Mouse (Mus musculus): Measurements from ENCODE around the gene Lat2. TPM values are rescaled to one million over a fixed set of nuclear protein-coding genes. Genes with fewer than 3 reads are reported as not detected.
"Not testable (repeated sequence)": the region's sequence is repeated elsewhere in the genome, so short reads cannot be mapped to it uniquely, and the experiment has no call there.

The Lat2 gene
- total RNA-seq (2021): 1 to 10 TPM; 1.7 to 2.0 TPM

- no peak for DNase-seq (ENCODE audit: low spot score)
- intact Hi-C loops (cut with DNase I): no loop called here
Observed at GRCm38 (mm10) chr5:134614802-134615201, at the start of gene Lat2. Gene Lat2, minus strand, starts transcription at chr5:134615025.

GRCm38 (mm10) chr5:134656708-134657107, 41.9 kb upstream of the Lat2 start:
- intact Hi-C loops (cut with DNase I): no loop called here
- no peak for DNase-seq (ENCODE audit: low spot score)

- intact Hi-C loops (cut with DNase I): no loop called here
- DNase-seq (ENCODE audit: low spot score): no peak
Observed at GRCm38 (mm10) chr5:134652015-134652414, 37.2 kb upstream of the Lat2 start.

GRCm38 (mm10) chr5:134650926-134651325, 36.1 kb upstream of the Lat2 start:
- intact Hi-C loops (cut with DNase I): no loop called here
- no peak for DNase-seq (ENCODE audit: low spot score)

- DNase-seq (ENCODE audit: low spot score); intact Hi-C loops (cut with DNase I): not testable (repeated sequence)
Observed at GRCm38 (mm10) chr5:134648976-134649375, 34.2 kb upstream of the Lat2 start.

- DNase-seq (ENCODE audit: low spot score): no peak
Observed at GRCm38 (mm10) chr5:134647394-134647793, 32.6 kb upstream of the Lat2 start.

GRCm38 (mm10) chr5:134646461-134646860, 31.6 kb upstream of the Lat2 start:
- no peak for DNase-seq (ENCODE audit: low spot score)
- intact Hi-C loops (cut with DNase I): no loop called here

More at GRCm38 (mm10) chr5:134647394-134647793, 32.6 kb upstream of the Lat2 start:
- intact Hi-C loops (cut with DNase I): no loop called here

GRCm38 (mm10) chr5:134644643-134645118, 29.9 kb upstream of the Lat2 start:
- intact Hi-C loops (cut with DNase I): loop anchor here (5.0 kb wide), 1 partner anchor 43 kb away; the partner anchor contains the start of gene Limk1
- peak; percentile 17 for DNase-seq (ENCODE audit: low spot score)

GRCm38 (mm10) chr5:134644121-134644520, 29.3 kb upstream of the Lat2 start:
- intact Hi-C loops (cut with DNase I): loop anchor here (5.0 kb wide), 1 partner anchor 43 kb away; the partner anchor contains the start of gene Limk1
- no peak for DNase-seq (ENCODE audit: low spot score)

GRCm38 (mm10) chr5:134640371-134640770, 25.5 kb upstream of the Lat2 start:
- intact Hi-C loops (cut with DNase I): loop anchor here (5.0 kb wide), 1 partner anchor 47 kb away; the partner anchor contains the start of gene Limk1
- no peak for DNase-seq (ENCODE audit: low spot score)

- peak; percentile 95 for DNase-seq (ENCODE audit: low spot score)
- intact Hi-C loops (cut with DNase I): no loop called here
Observed at GRCm38 (mm10) chr5:134639269-134639682, 24.5 kb upstream of the Lat2 start, which contains the start of gene Eif4h. Gene Eif4h, minus strand, starts transcription at chr5:134639490.

- DNase-seq (ENCODE audit: low spot score): no peak
- intact Hi-C loops (cut with DNase I): no loop called here
Observed at GRCm38 (mm10) chr5:134638461-134639268, 23.8 kb upstream of the Lat2 start.

- intact Hi-C loops (cut with DNase I): no loop called here
Observed at GRCm38 (mm10) chr5:134637820-134638367, 23.1 kb upstream of the Lat2 start.

GRCm38 (mm10) chr5:134632841-134633240, 18.0 kb upstream of the Lat2 start:
- intact Hi-C loops (cut with DNase I): no loop called here
- DNase-seq (ENCODE audit: low spot score): no peak

More at GRCm38 (mm10) chr5:134637820-134638367, 23.1 kb upstream of the Lat2 start:
- DNase-seq (ENCODE audit: low spot score): no peak

GRCm38 (mm10) chr5:134630835-134631234, 16.0 kb upstream of the Lat2 start:
- intact Hi-C loops (cut with DNase I): no loop called here

GRCm38 (mm10) chr5:134629508-134629907, 14.7 kb upstream of the Lat2 start:
- intact Hi-C loops (cut with DNase I): no loop called here
- no peak for DNase-seq (ENCODE audit: low spot score)

More at GRCm38 (mm10) chr5:134630835-134631234, 16.0 kb upstream of the Lat2 start:
- no peak for DNase-seq (ENCODE audit: low spot score)

- DNase-seq (ENCODE audit: low spot score): no peak
- intact Hi-C loops (cut with DNase I): no loop called here
Observed at GRCm38 (mm10) chr5:134622069-134622468, 7.2 kb upstream of the Lat2 start.

GRCm38 (mm10) chr5:134621099-134621640, 6.3 kb upstream of the Lat2 start:
- DNase-seq (ENCODE audit: low spot score): no peak
- intact Hi-C loops (cut with DNase I): no loop called here

- no peak for DNase-seq (ENCODE audit: low spot score)
Observed at GRCm38 (mm10) chr5:134620457-134620856, 5.6 kb upstream of the Lat2 start.

GRCm38 (mm10) chr5:134617071-134617470, 2.2 kb upstream of the Lat2 start:
- intact Hi-C loops (cut with DNase I): loop anchor here (1.0 kb wide), 1 partner anchor 123 kb away; no protein-coding TSS in a partner anchor
- peak; percentile 26 for DNase-seq (ENCODE audit: low spot score)

More at GRCm38 (mm10) chr5:134620457-134620856, 5.6 kb upstream of the Lat2 start:
- intact Hi-C loops (cut with DNase I): no loop called here

Measured in heart, postnatal 25 days (tissue).